Mouse (Mus musculus) heart, embryonic 15.5 days (tissue): ENCODE results near the gene Arhgap17. TPM values are rescaled to one million over a fixed set of nuclear protein-coding genes. Genes with fewer than 3 reads are reported as not detected.

Source experiments
- ATAC-seq: fragments of 200-750 bp; cut with Nextera tagmentation; replicated peaks from 2 replicates; pipeline ENCODE4 v1.8.0; 2017; ENCODE audit warnings: low read depth, moderate TSS enrichment; ENCODE audit not compliant: insufficient number of reproducible peaks, insufficient read depth, low FRiP score
- H3K27ac ChIP-seq: fragments of 300-500 bp; sonication (generic); 2 replicates; pipeline ENCODE4 v1.5.1; 2015; ENCODE audit warnings: mild to moderate bottlenecking, inconsistent platforms
- H3K27me3 ChIP-seq: fragments of 300-500 bp; sonication (generic); 2 replicates; pipeline ENCODE4 v1.6.1; 2015; ENCODE audit warnings: inconsistent platforms
- H3K36me3 ChIP-seq: fragments of 300-500 bp; sonication (generic); 2 replicates; pipeline ENCODE4 v1.6.1; 2015; ENCODE audit warnings: mild to moderate bottlenecking, inconsistent platforms
- H3K4me1 ChIP-seq: fragments of 300-500 bp; sonication (generic); replicated peaks from 2 replicates; pipeline ENCODE4 v1.6.1; 2015; ENCODE audit warnings: inconsistent platforms
- H3K4me2 ChIP-seq: fragments of 300-500 bp; sonication (generic); 2 replicates; pipeline ENCODE4 v1.6.1; 2015; ENCODE audit warnings: inconsistent platforms, mild to moderate bottlenecking, moderate library complexity
- H3K4me3 ChIP-seq: fragments of 300-500 bp; sonication (generic); 2 replicates; pipeline ENCODE4 v1.5.1; 2015; ENCODE audit warnings: mild to moderate bottlenecking, inconsistent platforms
- H3K9ac ChIP-seq: fragments of 300-500 bp; sonication (generic); 2 replicates; pipeline ENCODE4 v1.6.1; 2015; ENCODE audit warnings: mild to moderate bottlenecking, inconsistent platforms
- H3K9me3 ChIP-seq: fragments of 300-500 bp; sonication (generic); replicated peaks from 2 replicates; pipeline ENCODE4 v1.6.1; 2016; ENCODE audit warnings: inconsistent platforms
- WGBS: fragments of 180-500 bp; shearing (Covaris S2); methylation state at CpG from one replicate; pipeline ENCODE4 v1.1.7; 2015; ENCODE audit warnings: mixed read lengths; 5-methylcytosine and 5-hydroxymethylcytosine counted together
- polyA plus RNA-seq: library from polyadenylated mRNA; unstranded; fragments of >200 nt; fragmentation: Nextera tagmentation; extraction: Ambion mirVana; gene quantifications from 2 replicates; pipeline ENCODE4 v1.2.1, GENCODE M21; 2015

Arhgap17 gene
- 11.6 and 16.2 TPM in 2 replicates for polyA plus RNA-seq

- Histone ChIP-seq H3K4me1 (peaks cover 44% of the 10 kb centered on the region), H3K4me2 (peak within 1 kb of the TSS; percentile 87), H3K27ac (peak within 1 kb of the TSS; percentile 88), H3K9ac (peak within 1 kb of the TSS; percentile 92), H3K4me3 (peak within 1 kb of the TSS; percentile 92), H3K36me3 (no peaks in the 10 kb centered on the region), H3K9me3 (no peaks in the 10 kb centered on the region), H3K27me3 (no peaks in the 10 kb centered on the region)
- ATAC-seq = peak; percentile 97
- WGBS = under 1% methylated on average over 64 of the region's 64 CpGs
Measured at GRCm38 (mm10) chr7:123369759-123370481, at the start of gene Arhgap17, which contains the start of gene Lcmt1. TSS of gene Arhgap17 (minus strand) at chr7:123369915. TSS of gene Lcmt1 (plus strand) at chr7:123369784.

GRCm38 (mm10) chr7:123417661-123418060 is 47.9 kb upstream of the Arhgap17 start:
- no peak for ATAC-seq
- H3K27ac ChIP-seq = no peak overlapping the region
- H3K4me2 ChIP-seq = no peak overlapping the region
- no peaks in the 10 kb centered on the region for H3K4me1 ChIP-seq
- no peaks in the 10 kb centered on the region for H3K27me3 ChIP-seq
- peaks cover 12% of the 10 kb centered on the region; the same call in 1 of the 2 replicates for H3K36me3 ChIP-seq
- WGBS = 83% methylated on average over 3 of the region's 3 CpGs
- no peak overlapping the region for H3K9ac ChIP-seq
- H3K9me3 ChIP-seq = no peaks in the 10 kb centered on the region
- no peak overlapping the region for H3K4me3 ChIP-seq

GRCm38 (mm10) chr7:123416803-123417202 is 47.1 kb upstream of the Arhgap17 start:
- no peak overlapping the region for H3K4me3 ChIP-seq
- no peaks in the 10 kb centered on the region for H3K9me3 ChIP-seq
- ATAC-seq = no peak
- no peak overlapping the region for H3K27ac ChIP-seq
- H3K4me1 ChIP-seq = no peaks in the 10 kb centered on the region
- H3K4me2 ChIP-seq = no peak overlapping the region
- H3K9ac ChIP-seq = no peak overlapping the region
- WGBS = 66% methylated on average over 4 of the region's 4 CpGs
- peaks cover 3% of the 10 kb centered on the region; the same call in 1 of the 2 replicates for H3K36me3 ChIP-seq
- H3K27me3 ChIP-seq = no peaks in the 10 kb centered on the region

- Histone ChIP-seq H3K4me3 (no peak overlapping the region), H3K9me3 (no peaks in the 10 kb centered on the region), H3K27ac (no peak overlapping the region), H3K36me3 (no peaks in the 10 kb centered on the region), H3K27me3 (no peaks in the 10 kb centered on the region), H3K9ac (no peak overlapping the region), H3K4me1 (0 out of 2 replicates have a peak, but pooled peaks cover 3% of the 10 kb centered on the region), H3K4me2 (no peak overlapping the region)
- WGBS = 80% methylated on average over 3 of the region's 3 CpGs
- no peak for ATAC-seq
Measured at GRCm38 (mm10) chr7:123412143-123412542, 42.4 kb upstream of the Arhgap17 start.

- H3K27ac ChIP-seq = no peak overlapping the region
- no peaks in the 10 kb centered on the region for H3K36me3 ChIP-seq
- ATAC-seq = no peak
- no peak overlapping the region for H3K4me3 ChIP-seq
- H3K4me2 ChIP-seq = no peak overlapping the region
- H3K27me3 ChIP-seq = no peaks in the 10 kb centered on the region
- WGBS = 40% methylated on average over 1 of the region's 1 CpGs
- no peaks in the 10 kb centered on the region for H3K9me3 ChIP-seq
- no peak overlapping the region for H3K9ac ChIP-seq
- peaks cover 4% of the 10 kb centered on the region; the same call in 1 of the 2 replicates for H3K4me1 ChIP-seq
Measured at GRCm38 (mm10) chr7:123411109-123411508, 41.4 kb upstream of the Arhgap17 start.

GRCm38 (mm10) chr7:123410502-123410901 is 40.8 kb upstream of the Arhgap17 start:
- H3K9ac ChIP-seq = no peak overlapping the region
- no peaks in the 10 kb centered on the region for H3K9me3 ChIP-seq
- WGBS = 90% methylated on average over 7 of the region's 7 CpGs
- no peaks in the 10 kb centered on the region for H3K27me3 ChIP-seq
- peaks cover 9% of the 10 kb centered on the region for H3K4me1 ChIP-seq
- no peak for ATAC-seq
- H3K4me3 ChIP-seq = no peak overlapping the region
- no peaks in the 10 kb centered on the region for H3K36me3 ChIP-seq
- H3K27ac ChIP-seq = no peak overlapping the region
- H3K4me2 ChIP-seq = no peak overlapping the region

- no peak overlapping the region for H3K4me2 ChIP-seq
- H3K27me3 ChIP-seq = no peaks in the 10 kb centered on the region
- no peaks in the 10 kb centered on the region for H3K9me3 ChIP-seq
- H3K36me3 ChIP-seq = peaks cover 5% of the 10 kb centered on the region; the same call in 1 of the 2 replicates
- H3K9ac ChIP-seq = no peak overlapping the region
- H3K27ac ChIP-seq = no peak overlapping the region
- no peak for ATAC-seq
- no peak overlapping the region for H3K4me3 ChIP-seq
- 91% methylated on average over 4 of the region's 4 CpGs for WGBS
- H3K4me1 ChIP-seq = peaks cover 19% of the 10 kb centered on the region
Measured at GRCm38 (mm10) chr7:123406988-123407387, 37.3 kb upstream of the Arhgap17 start.

- ATAC-seq = peak; percentile 60; the same call in 1 of the 2 replicates
- peak overlapping the region; percentile 71 for H3K27ac ChIP-seq
- no peaks in the 10 kb centered on the region for H3K9me3 ChIP-seq
- H3K9ac ChIP-seq = no peak overlapping the region
- WGBS = 26% methylated on average over 3 of the region's 3 CpGs
- H3K27me3 ChIP-seq = no peaks in the 10 kb centered on the region
- H3K4me2 ChIP-seq = no peak overlapping the region
- peaks cover 19% of the 10 kb centered on the region for H3K4me1 ChIP-seq
- H3K36me3 ChIP-seq = peaks cover 5% of the 10 kb centered on the region; the same call in 1 of the 2 replicates
- H3K4me3 ChIP-seq = no peak overlapping the region
Measured at GRCm38 (mm10) chr7:123405619-123406018, 35.9 kb upstream of the Arhgap17 start.

GRCm38 (mm10) chr7:123404198-123404597 is 34.5 kb upstream of the Arhgap17 start:
- Histone ChIP-seq H3K27me3 (no peaks in the 10 kb centered on the region), H3K27ac (no peak overlapping the region), H3K4me1 (peaks cover 19% of the 10 kb centered on the region), H3K4me2 (no peak overlapping the region), H3K4me3 (no peak overlapping the region), H3K9me3 (no peaks in the 10 kb centered on the region), H3K36me3 (peaks cover 5% of the 10 kb centered on the region; the same call in 1 of the 2 replicates), H3K9ac (no peak overlapping the region)
- ATAC-seq = no peak
- WGBS = 76% methylated on average over 6 of the region's 6 CpGs

- H3K36me3 ChIP-seq = peaks cover 5% of the 10 kb centered on the region; the same call in 1 of the 2 replicates
- H3K27me3 ChIP-seq = no peaks in the 10 kb centered on the region
- H3K9me3 ChIP-seq = no peaks in the 10 kb centered on the region
- H3K4me3 ChIP-seq = no peak overlapping the region
- no peak overlapping the region for H3K4me2 ChIP-seq
- WGBS = 79% methylated on average over 3 of the region's 3 CpGs
- no peak for ATAC-seq
- peaks cover 15% of the 10 kb centered on the region for H3K4me1 ChIP-seq
- no peak overlapping the region for H3K27ac ChIP-seq
- H3K9ac ChIP-seq = no peak overlapping the region
Measured at GRCm38 (mm10) chr7:123401121-123401520, 31.4 kb upstream of the Arhgap17 start.

GRCm38 (mm10) chr7:123399286-123399685 is 29.6 kb upstream of the Arhgap17 start:
- no peaks in the 10 kb centered on the region for H3K27me3 ChIP-seq
- peaks cover 3% of the 10 kb centered on the region; the same call in 1 of the 2 replicates for H3K4me1 ChIP-seq
- no peak overlapping the region for H3K4me2 ChIP-seq
- WGBS = 74% methylated on average over 4 of the region's 4 CpGs
- no peak overlapping the region for H3K4me3 ChIP-seq
- no peaks in the 10 kb centered on the region for H3K9me3 ChIP-seq
- peaks cover 5% of the 10 kb centered on the region; the same call in 1 of the 2 replicates for H3K36me3 ChIP-seq
- no peak overlapping the region for H3K9ac ChIP-seq
- no peak overlapping the region for H3K27ac ChIP-seq
- no peak for ATAC-seq
